Mouse (Mus musculus) large intestine, adult 2 months (tissue): ENCODE measurements at regions not wholly inside any gene's neighbourhood (a gene's known extent, or its start where the extent isn't known, plus 50 kb on each side); places are given as distances from the start of the nearest gene placed in this dataset.

ENCODE experiments used
- DNase-seq: peaks from one replicate; pipeline ENCODE4 v3.0.0-alpha.2; 2012; ENCODE audit warnings: low read depth, low spot score
- WGBS: fragments of 180-500 bp; shearing (Covaris S2); methylation state at CpG from one replicate; pipeline ENCODE4 v1.1.7; 2018; 5-methylcytosine and 5-hydroxymethylcytosine counted together

DNA sequence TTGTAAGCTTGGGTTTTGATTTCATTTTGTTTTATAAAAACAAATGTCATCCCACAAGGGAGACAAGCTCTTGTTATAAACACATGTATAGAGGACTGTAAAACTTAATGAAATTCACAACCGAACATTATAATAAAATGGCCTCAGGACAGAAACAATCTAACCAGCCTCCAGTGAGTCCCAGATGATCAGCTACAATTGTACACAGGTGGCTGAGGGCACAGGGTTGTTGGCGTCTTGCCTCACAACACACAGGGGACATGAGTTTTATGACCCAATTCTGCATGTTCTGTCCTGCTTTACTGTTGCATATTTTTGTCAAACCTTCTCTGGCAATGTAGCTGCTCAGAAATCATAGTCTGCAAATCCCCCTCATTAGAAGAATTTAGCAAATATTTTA is 136.0 kb upstream of the Pdzrn3 start:
- no peak for DNase-seq
- 62% methylated on average over 2 of the region's 2 CpGs for WGBS

DNA sequence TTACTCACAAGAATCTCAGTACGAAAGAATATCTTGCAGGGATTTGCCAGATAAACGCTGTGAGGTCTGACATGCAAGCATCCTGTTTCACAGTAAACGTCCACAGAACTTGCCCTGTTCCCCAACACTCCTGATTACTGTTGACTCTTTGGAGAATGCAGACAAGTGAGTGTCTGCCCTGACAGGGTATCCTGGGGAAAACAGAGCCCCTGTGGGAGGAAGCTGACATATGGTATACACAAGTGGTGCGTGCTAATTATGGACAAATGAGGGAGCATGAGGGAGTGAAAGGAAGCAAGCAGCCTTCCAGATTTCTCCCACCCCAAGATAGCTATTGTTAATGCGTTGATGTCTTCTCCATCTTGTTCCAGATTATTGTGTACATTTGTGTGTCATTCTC is 124.5 kb upstream of the Pdzrn3 start:
- DNase-seq: no peak
- 41% methylated on average over 5 of the region's 5 CpGs for WGBS

DNA sequence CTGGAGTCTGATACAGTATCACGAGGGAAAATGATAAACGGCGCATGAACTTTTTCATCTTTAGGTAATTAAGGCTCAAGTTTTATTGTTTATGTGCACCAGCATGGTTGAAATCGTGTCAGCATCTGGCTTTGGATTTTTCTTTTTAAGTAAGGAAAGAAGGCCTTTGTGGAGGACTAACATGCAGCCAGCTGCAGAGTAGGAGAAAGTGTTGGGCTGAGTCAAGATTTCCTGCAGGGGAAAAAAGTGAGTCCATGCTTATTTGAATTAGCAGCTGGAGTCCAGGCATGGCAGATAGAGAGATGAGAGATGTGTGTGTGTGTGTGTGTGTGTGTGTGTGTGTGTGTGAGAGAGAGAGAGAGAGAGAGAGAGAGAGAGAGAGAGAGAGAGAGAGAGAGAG is 124.0 kb upstream of the Pdzrn3 start:
- DNase-seq: no peak
- 75% methylated on average over 4 of the region's 4 CpGs for WGBS

- no peak for DNase-seq
These were observed 122.5 kb upstream of the Pdzrn3 start for GRCm38 (mm10) chr6:101500202-101500601.

DNA sequence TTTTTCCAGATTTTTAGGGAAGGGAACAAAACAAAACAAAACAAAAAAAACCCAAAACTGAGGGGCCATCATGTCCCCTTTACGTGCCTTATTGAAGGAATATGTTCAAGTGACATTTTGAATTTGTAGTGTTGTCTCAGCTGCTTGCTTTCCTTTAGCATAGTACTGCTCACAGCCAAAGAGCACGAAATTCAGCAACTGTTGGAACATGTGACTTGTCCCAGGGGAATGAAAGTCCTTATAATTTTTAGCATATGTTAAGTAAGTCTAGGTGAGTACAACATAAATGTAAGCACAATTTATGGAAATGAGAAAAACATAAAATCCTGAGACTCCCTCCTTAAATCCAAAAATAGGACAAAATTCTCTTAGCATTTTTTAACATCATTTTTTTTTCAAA is 110.8 kb upstream of the Pdzrn3 start:
- no peak for DNase-seq
- 62% methylated on average over 2 of the region's 2 CpGs for WGBS

GRCm38 (mm10) chr6:101484526-101485287 is 107.0 kb upstream of the Pdzrn3 start:
- 72% methylated on average over 12 of the region's 12 CpGs for WGBS
- DNase-seq: no peak

DNA sequence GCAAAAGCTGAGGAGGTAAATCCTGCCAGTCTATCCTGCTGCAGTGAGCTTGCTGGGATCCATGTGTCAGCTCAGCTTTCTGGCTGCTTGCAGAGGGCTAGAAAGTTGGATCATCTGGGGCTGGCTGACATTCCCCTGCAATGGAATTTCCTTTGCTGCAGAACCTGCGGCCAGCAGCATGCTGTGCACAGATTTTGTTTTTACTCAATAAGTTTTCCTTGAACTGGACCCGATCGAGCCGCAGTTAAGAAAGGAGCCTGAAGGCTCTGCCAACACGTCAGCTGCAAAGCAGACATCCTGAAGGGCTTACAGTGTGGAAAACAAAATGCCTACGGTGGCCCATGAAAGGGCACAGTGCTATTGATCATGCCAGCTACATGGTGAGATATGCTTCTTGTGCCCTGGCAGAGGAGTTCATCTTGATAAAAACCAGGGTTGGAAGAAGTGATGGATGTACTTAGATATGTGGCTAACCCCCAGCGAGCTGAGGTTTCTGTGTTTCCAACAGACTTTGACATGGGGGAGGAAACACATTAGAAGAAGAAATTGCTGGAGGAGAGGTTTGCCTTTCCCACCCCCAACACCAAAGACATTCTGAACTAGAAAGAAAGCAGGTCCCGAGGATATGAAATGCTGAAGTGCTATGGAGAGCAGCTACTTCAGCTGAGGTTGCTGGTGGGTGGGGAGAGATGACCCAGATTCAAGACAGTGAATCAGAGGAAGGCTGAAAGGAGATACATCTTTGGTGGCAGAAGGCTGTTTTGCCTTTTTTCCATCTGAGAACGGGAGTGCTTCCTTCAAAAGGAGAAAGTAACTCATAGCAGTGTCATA is 105.2 kb upstream of the Pdzrn3 start:
- DNase-seq: no peak
- 64% methylated on average over 9 of the region's 9 CpGs for WGBS

DNA sequence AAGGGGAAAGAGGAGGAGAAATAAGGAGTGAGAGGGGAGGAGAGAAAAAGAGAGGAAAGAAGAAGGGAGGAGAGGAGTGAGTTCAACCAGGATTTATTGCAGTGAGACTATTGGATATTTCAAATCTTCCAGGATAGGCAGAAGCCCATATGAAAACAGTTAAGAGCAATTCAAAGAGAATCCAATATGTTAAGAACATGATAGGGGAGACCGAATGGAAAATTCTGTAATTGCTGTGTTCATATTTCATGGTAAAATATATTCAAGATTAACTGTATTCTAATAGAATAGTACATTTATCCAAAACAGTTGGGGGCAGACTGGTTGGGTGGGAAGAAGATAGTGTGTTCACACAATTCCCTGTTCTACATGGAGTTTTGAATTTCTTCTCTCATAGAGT is 96.3 kb upstream of the Pdzrn3 start:
- no peak for DNase-seq
- 82% methylated on average over 1 of the region's 1 CpGs for WGBS

DNA sequence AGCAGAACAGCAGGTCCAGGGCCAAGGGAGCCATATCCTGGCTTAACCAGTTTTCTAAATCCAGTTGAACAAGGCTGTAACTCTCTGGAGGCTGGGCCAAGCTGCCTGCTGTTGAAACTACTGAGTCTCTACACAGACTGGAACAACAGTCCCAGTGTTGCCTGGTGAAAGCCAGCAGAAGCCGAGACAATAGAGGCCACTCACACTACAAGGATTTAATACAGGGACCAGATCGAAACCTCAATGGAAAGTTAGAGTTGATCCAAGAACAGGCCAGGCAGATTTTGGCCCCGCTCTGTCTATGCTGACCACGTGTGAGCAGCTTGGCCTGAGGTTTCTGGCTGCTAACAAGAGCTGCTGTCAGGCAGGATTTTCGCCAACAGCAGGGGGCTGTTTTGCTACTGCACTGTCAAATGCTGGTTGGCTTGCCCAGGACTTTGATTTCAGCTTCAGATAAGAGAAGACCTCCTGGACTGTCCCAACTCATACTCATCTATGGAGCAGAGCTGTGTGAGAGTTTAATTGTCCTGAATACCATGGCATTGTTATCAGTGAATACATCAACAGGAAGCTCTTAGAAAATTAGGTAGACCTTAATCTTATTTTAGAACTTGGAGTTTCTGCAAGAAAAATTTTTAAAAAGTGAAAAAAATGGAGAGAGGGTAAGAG is 95.7 kb upstream of the Pdzrn3 start:
- 22% methylated on average over 5 of the region's 5 CpGs for WGBS
- DNase-seq: no peak

- 77% methylated on average over 1 of the region's 1 CpGs for WGBS
These were observed 87.2 kb upstream of the Pdzrn3 start for GRCm38 (mm10) chr6:101464910-101465309.

DNA sequence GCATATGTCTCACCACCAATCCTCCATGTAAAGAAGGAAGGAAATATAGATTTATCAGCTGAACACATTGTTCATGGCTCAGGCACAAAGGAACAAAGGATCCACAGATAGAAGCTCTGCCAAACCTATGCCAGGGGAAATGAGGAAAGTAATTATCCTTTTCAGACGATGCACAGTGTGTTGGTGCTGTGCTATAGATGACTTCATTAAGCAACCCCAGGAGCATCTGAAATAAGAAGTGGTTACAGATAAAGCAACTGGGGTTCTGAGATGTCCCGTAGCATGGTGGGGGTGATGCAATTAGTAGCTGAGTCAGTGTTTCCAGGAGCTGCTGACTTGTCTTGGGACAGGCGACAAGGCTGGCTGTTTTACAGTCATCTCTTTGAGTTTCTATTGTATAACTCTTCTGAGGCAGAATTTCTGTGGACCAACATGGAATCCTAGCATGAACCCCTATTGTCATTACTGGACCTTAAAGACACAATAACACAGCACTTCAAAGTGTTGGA is 86.2 kb upstream of the Pdzrn3 start:
- DNase-seq: no peak
- 81% methylated on average over 3 of the region's 3 CpGs for WGBS

More at GRCm38 (mm10) chr6:101464910-101465309, 87.2 kb upstream of the Pdzrn3 start:
- DNase-seq: no peak

DNA sequence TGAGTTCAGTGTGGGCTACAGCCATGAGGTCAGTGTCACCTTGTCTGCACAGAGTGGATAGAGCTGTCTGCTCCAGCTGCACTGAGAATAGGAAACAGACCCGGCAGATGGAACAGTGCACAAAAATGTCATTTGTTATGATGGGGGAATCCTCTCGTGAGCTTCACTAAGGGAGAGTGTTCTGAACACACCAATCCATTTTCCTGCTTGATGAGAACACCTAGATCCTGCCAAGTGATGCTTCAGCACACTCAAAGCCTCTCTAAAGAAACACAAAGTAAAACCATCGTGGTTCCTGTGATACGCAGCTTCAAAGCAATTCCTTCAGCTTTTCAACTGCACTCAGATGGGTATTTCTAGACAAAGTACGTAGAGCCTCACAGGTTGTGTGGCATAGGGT is 69.0 kb upstream of the Pdzrn3 start:
- DNase-seq: no peak
- 73% methylated on average over 5 of the region's 5 CpGs for WGBS

GRCm38 (mm10) chr6:101446316-101446715 is 68.6 kb upstream of the Pdzrn3 start:
- 54% methylated on average over 2 of the region's 2 CpGs for WGBS

GRCm38 (mm10) chr6:101432769-101433168 is 55.1 kb upstream of the Pdzrn3 start:
- no peak for DNase-seq
- WGBS: 57% methylated on average over 8 of the region's 8 CpGs

More at GRCm38 (mm10) chr6:101446316-101446715, 68.6 kb upstream of the Pdzrn3 start:
- DNase-seq: no peak

DNA sequence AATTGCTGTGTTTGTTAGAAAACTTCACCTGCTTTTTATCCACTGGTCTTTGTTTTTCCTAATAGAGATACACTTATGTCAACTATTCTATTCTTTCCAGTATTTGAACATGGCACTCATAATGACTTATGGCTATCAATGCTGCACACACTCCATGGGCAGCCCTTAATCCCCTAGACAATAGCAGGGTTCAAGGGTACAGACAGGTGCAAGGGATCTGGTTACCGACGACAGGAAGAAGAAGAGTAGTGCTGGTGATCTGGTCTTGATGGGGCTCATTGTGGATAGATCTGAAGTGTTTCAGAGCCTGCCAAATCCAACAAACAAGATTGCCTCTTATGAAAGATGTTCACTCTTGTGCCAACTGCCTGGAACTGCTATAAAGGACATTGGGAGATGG is 51.9 kb upstream of the Pdzrn3 start:
- 32% methylated on average over 2 of the region's 2 CpGs for WGBS
- no peak for DNase-seq
